Mouse (Mus musculus): Measurements from ENCODE around the gene Gm44973.

Gene Gm44973

DNA sequence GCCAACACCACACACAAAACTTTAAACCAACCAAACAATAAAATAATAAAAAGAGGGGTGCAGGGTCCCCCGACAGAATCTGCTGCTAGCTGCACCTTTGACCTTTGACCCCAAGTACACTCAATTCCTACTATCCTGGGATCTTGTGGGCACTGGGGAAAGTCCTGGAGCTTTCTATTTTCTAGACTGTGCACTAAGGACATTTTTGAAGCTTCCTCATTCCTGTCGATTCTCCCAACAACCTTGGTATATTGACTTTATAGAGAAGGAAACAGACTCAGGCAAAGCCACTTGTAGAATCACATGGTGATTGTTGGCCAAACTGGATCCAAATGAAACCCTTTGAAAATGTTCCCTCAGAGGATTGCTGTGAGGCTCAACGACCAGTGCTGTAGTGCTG, 761 bp downstream of the Gm44973 start:
- peak; percentile 13 for DNase-seq (ENCODE audit: low read depth, low spot score)

DNA sequence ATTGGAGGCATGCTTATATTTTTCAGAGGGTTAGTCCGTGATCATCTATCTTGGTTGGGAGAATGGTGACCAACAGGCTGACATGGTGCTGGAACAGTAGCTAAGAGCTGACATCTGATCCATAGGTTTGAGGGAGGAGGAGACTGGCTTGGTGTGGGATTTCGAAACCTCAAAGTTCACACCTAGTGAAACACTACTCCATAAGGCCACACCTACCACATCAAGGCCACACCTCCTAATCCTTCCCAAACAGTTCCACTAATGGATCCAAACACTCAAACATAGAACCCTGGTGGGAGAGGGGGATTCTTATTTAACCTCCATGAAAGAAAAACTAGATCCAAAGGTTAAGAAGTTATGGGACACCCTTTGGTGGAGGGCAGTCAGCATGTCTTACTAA, 1.6 kb downstream of the Gm44973 start:
- peak; percentile 6 for DNase-seq (ENCODE audit: low read depth, low spot score)

DNA sequence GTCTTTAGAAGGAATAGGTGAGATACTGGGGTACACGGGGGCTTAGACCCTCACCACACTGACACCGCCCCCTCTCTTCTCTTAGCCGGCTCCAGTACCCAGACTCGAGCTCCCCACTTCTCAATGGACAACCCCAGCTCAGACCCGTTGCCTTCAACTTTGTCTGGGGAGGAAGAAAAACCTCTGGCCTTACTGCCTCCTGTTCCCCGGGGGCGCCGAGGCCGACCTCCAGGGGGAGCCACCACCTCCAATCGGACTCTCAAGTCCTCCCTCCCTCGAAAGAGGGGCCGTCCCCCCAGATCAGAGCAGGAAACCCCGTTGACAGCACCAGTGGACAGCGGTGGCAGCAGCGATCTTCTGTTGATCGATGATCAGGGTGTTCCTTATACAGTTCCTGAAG, 2.1 kb downstream of the Gm44973 start:
- DNase-seq (ENCODE audit: low read depth, low spot score), result no peak

DNA sequence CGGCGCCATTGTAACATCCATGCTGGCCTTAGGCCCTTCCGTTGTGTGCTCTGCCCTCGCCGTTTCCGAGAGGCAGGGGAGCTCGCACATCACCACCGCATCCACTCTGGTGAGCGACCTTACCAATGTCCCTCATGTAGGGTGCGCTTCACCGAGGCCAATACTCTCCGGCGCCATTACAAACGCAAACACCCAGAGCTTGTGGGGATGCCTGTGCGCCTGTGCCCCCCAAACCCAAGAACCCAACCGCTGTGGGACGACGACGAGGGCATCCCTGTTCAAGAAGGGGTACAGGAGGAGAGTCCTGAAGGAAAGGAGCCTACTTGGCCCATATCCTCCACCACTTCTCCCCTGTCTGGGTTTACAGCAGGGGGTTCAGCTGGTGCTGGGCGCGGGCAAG, 2.6 kb downstream of the Gm44973 start:
- no peak for DNase-seq (ENCODE audit: low read depth, low spot score)

DNA sequence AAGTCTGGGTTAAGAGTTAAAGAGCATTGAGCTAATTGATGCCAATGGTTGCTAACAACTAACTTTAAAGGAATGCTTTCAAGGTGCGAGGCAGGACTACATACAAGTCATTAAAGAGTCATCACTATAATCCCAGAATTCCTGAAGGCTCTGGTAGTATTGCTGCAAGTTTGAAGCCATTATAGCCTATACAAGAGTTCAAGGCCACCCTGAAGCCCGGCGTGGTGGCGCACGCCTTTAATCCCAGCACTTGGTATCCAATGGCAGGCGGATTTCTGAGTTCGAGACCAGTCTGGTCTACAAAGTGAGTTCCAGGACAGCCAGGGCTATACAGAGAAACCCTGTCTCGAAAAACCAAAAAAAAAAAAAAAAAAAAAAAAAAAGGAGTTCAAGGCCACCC, 4.3 kb downstream of the Gm44973 start:
- DNase-seq (ENCODE audit: low read depth, low spot score), result peak; percentile 31

DNA sequence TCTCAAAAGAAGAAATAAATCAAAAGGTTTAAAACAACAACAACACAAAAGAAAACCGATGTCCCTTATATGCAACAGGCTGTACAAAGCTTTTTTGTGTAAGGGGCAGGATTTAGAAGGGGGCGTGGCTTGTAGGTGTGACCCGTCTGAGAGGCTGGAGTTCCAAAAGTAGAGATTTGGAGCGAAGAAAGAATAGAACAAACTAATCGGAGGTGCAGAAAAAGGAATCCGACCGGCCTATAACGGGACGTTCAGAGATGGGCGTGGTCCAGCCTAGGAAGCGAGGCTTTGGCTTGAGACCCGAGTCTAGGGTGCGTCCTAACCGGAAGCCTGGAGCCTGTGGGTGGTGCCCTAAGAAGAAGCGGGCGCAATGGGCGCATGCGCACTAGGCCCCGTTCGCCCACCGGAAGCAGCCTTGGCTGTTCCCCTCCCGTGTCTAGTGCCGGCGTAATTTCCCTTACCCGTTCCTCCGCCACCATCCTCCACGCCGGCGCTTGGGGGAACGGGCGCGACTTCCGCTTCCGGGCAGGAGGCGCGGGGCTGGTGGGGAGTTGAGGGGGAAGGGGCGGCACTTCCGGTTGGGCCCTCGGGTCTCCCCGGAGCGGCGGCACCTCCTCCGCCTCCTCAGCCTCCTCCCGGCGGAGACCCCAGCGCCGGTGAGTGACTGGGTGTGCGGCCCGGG, 4.8 kb downstream of the Gm44973 start, which contains the start of the genes Zfp865 and Ccdc106:
Zfp865 (plus strand) TSS at position 377 of the 682 bp plus-strand sequence.
Ccdc106 (plus strand) TSS at position 554 of the 682 bp plus-strand sequence.
- peak; percentile 98 for DNase-seq (ENCODE audit: low read depth, low spot score)

DNA sequence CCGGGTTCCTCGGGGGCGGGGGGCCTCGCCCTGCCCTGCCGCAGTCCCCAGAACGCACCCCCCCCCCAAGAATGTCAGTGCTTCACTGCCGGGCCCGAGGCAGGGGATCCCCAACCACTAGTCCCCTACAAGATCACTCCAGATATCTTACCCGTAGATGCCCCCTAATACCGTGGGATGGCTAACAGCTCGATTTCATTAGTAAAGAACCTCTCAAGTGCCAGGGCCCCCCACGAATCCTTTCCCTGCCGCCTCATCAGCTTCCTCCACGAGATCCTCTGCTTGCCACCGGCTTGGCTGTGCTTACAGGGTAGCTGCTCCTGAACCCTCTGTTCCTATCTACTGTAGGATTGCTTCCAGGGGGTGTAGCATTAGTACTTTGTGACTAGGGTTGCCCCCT, 5.4 kb downstream of the Gm44973 start:
- DNase-seq (ENCODE audit: low read depth, low spot score), result peak; percentile 42

DNA sequence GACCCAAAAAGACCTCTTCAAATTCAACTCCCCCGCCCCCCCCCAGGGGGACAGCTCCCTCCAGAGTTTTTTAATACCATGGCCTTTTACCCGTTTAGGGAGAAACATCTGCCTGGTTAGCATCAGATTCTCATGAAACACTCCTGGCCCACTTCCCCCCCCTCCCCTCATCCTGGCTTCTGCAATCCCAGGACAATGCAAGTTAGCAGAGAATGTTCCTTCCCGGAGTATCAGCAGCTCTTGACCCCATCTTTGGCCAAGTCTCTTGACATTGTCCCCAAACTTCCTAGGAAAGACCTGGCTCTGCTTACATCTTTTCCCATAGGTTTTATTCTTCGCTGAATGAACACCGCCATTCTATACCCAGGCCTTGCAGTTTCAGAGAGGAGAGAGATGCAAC, 5.9 kb downstream of the Gm44973 start:
- DNase-seq (ENCODE audit: low read depth, low spot score), result peak; percentile 14

DNA sequence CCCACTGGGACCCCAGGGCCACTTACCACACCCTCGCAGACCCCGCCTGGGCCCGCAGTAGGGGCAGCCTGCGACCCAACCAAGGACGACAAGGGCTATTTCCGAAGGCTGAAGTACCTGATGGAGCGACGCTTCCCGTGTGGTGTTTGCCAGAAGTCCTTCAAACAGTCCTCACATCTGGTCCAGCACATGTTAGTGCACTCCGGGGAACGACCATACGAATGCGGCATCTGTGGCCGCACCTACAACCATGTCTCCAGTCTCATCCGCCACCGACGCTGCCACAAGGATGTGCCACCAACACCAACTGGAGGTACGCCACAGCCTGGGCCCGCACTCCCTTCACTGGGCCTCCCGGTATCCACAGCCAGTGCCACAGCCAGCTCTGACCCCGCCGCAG, 14.2 kb downstream of the Gm44973 start:
- no peak for DNase-seq (ENCODE audit: low read depth, low spot score)

DNA sequence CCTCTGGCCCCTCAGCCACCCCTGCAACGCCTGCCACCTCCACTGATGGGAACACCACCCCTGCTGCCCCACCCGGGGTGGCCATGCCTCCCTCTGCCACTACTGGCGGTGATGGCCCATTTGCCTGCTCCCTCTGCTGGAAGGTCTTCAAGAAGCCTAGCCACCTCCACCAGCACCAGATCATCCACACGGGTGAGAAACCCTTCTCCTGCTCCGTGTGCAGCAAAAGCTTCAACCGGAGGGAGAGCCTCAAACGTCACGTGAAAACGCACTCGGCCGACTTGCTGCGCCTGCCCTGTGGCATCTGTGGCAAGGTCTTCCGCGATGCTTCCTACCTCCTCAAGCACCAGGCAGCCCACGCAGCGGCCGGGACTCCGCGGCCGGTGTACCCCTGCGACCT, 14.7 kb downstream of the Gm44973 start:
- DNase-seq (ENCODE audit: low read depth, low spot score), result no peak

DNA sequence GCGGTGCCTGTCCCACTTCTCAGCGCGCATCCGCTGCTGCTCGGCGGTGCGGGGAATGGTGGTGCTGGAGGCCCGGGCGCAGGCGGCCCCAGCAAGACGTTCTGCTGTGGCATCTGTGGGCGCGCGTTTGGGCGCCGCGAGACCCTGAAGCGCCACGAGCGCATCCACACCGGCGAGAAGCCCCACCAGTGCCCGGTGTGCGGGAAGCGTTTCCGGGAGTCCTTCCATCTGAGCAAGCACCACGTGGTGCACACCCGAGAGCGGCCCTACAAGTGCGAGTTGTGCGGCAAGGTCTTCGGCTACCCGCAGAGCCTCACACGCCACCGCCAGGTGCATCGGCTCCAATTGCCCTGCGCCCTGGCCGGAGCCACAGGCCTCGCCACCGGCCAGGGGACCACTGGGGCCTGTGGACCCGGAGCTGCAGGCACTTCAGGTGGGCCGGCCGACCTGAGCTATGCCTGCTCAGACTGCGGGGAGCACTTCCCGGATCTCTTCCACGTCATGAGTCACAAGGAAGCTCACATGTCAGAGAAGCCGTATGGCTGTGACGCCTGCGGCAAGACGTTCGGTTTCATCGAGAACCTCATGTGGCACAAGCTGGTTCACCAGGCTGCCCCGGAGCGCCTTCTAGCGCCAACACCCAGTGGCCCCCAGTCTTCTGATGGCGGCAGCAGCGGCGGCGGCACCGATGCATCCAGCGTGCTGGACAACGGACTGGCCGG, 15.4 kb downstream of the Gm44973 start:
- DNase-seq (ENCODE audit: low read depth, low spot score), result no peak

DNA sequence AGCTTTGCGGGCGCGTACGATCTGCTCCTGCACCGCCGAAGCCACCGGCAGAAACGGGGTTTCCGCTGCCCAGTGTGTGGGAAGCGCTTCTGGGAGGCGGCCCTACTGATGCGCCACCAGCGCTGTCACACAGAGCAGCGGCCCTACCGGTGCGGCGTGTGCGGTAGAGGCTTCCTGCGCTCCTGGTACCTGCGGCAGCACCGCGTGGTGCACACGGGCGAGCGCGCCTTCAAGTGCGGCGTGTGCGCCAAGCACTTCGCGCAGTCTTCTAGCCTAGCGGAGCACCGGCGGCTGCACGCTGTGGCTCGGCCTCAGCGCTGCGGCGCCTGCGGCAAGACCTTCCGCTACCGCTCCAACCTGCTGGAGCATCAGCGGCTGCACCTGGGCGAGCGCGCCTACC, 16.2 kb downstream of the Gm44973 start:
- no peak for DNase-seq (ENCODE audit: low read depth, low spot score)

DNA sequence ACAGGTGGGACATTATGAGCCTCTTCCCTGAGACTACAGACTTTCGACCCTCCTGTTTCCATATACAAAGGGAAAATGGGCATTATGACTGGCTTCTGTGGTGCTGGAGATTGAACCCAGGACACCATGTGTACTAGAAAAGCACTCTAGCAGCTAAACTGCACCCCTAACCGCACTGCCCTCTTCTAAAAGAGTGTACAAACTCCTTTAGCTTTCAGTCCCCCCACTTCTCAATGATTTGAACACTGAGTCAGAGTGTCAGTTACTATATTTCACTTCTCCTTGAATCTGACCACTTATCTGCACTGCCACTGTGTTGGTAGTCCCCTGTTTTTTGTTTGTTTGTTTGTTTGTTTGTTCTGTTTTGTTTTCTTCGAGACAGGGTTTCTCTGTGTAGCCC, 18.5 kb downstream of the Gm44973 start, which contains the start of gene 4632433K11Rik:
4632433K11Rik (plus strand) TSS at position 301 of the 400 bp plus-strand sequence.
- no peak for DNase-seq (ENCODE audit: low read depth, low spot score)

DNA sequence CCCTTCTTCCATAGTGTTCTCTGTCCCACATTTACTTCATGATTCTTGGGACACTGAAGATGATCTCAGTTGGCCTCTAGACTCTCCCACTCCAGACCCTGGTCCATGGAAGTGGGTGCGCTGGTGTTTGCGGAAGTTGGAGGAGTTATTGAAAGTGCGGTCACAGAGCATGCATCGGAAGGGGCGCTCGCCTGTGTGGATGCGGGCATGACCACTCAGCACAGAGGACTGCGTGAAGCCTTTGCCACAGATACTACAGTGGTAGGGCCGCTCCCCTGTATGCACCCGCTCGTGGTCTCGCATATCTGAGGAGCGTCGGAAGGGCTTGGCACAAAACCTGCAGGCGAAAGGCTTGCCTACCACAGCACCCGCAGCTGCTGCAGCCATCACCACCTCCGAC, 20.3 kb downstream of the Gm44973 start:
- DNase-seq (ENCODE audit: low read depth, low spot score), result no peak

DNA sequence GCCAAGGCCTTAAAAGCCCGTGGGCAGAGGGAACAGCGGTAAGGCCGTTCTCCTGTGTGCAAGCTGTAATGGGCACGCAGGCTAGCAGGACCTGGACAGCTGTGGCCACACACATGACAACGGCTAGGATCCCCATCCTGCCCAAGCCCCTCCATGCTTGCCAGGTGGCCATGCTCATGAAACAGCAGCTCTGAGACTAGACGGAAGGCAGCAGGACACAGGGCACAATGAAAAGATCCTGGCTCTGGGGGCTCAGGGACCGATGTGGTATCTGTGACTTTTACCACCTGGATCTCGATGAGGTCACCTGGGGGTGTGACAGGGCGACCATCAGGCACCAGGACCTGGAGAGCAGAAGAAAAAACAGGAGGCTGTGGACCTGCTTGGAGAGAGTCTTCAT, 20.8 kb downstream of the Gm44973 start:
- DNase-seq (ENCODE audit: low read depth, low spot score), result no peak

DNA sequence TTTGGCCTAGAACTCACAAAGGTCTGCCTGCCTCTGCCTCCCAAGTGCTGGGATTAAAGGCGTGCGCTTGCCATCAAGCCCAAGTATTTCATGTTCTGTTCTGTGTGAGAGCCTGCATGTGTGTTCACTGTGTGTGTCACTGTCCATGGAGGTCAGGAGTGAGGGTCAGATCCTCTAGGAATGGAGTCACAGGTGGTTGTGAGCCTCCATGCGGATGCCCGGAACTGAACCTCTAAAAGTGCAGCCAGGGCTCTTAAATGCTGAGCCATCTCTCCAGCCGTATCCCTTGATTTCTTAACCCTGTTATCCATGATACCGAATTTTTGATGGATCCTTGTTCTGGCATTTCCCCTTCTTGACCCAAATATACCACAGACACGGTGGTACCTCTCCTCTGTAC, 21.7 kb downstream of the Gm44973 start:
- no peak for DNase-seq (ENCODE audit: low read depth, low spot score)

DNA sequence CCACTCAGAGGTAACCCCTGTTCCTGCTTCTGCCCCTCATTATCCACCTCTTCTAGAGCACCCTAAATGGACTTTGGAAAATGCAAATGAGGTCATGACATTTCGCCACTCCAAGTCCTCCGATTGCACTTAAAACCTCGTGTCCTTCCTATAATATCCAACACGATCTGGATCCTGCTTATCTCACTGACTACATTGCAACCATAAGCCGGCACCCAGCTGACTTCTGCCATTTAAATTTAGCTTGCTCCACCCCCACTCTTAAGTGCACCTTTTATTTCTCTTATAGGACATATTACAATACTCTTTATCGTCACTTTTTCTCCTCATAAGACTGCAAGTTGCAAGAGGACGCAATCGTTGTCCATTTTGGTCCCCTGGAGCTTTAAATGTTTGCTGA, 22.2 kb downstream of the Gm44973 start:
- DNase-seq (ENCODE audit: low read depth, low spot score), result no peak

DNA sequence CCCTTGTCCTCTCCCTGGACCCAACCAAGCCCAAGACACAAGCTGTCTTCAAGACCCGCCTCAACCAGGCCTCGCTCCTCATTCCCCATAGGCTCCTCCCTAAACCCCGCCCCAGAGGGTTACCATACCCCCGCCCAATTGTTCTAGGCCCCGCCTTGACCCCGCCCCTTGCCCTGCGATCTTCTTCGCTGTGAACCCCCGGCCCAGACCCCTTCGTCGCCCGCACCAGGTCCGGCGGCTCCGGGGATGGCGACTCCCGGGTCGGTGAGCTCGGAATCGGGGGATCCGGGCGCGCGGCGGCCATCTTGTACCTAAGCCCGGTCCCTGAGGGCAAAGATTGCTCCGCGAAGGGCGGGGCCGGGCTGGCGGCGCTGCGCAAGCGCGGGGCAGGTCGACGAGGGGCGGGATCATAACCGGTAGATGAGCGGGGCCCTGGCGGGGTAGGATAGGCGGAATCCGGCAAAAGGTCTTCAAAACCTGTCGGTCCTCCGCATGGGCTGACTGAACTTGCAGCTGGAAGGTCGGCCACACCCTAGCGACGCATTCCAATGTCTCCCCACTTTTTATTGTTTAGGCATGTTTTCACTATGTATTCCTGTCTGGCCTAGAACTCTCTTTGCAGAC, 22.9 kb downstream of the Gm44973 start, which contains the start of gene Zfp784:
Zfp784 (minus strand) TSS at position 338 of the 624 bp plus-strand sequence.
- peak; percentile 84 for DNase-seq (ENCODE audit: low read depth, low spot score)

DNA sequence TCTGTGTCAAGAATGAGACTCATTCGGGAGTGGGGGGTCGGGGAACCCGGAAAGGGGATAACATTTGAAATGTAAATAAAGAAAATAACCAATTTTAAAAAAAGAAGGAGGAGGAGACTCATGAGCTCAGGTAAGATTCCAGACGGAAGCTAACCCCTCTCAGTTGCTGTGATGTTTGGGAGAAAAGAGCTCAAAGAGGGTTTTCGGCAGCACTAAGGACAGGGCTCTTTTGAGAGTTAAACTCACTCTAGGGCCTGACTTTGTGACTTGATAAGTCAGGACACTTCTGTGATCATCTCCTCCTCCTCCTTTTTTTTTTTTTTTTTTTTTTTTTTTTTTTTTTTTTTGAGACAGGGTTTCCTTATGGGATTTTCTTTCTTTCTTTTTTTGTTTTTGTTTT, 23.6 kb downstream of the Gm44973 start:
- peak; percentile 40 for DNase-seq (ENCODE audit: low read depth, low spot score)

DNA sequence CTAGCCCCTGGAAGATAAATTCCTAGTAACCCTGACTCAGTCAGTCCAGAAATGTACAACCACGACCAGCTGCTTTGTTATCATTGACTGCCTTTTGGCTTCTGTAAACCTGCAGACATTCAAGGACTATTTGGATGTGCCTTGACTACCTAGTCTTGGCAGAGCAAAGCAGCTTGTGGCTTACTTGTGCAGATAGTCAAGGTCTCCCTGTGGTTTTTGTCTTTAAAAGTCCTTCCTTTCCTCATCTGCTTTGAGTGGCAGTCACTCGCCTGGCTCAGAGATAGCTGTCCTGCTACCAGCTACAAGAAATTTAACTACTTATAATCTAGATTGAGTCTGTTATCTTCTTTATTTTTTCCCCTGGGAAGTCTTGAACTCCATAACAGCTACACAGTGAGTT, 29.7 kb downstream of the Gm44973 start:
- no peak for DNase-seq (ENCODE audit: low read depth, low spot score)

DNA sequence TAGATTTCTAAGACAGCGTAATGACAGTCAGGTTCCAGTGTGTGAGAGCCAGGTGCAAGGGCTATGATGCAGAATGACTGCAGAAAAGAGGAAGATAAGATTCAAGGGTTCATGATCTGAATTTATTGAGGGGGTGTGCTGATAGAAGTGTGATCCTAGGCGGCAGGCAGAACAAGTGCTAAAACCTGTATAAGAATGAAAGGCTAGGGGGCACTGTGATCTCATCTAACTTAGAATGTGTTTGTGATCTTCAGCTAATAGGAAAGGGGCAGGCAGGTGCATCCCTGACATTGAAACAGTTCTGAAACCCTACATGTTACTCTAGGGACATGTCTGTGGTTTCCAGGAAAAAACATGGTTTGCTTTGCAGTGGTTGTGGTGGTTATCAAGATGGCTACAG, 30.8 kb downstream of the Gm44973 start:
- no peak for DNase-seq (ENCODE audit: low read depth, low spot score)

DNA sequence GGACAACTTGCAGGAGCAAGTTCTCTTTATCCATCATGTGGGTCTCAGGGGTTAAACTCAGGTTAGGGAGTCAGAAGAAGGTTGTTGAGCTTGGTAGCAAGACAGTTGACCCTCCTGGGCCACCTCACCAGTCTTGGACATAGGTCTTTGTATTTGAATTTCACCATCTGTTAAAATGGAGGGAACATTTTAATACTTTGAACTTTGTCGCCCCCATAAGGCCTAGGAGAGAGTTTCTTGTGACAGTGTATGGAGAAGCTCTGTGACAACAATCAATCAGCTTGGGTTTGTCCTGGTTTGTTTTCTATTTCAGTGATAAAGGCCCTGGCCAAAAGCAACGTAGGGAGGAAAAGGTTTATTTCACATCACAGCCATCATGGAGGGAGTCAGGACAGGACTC, 32.0 kb downstream of the Gm44973 start:
- DNase-seq (ENCODE audit: low read depth, low spot score), result peak; percentile 55
